Mouse (Mus musculus): ENCODE data around the gene Prr7.
"Not testable (repeated sequence)": the region's sequence is repeated elsewhere in the genome, so short reads cannot be mapped to it uniquely, and the experiment has no call there.

Prr7 gene

DNA sequence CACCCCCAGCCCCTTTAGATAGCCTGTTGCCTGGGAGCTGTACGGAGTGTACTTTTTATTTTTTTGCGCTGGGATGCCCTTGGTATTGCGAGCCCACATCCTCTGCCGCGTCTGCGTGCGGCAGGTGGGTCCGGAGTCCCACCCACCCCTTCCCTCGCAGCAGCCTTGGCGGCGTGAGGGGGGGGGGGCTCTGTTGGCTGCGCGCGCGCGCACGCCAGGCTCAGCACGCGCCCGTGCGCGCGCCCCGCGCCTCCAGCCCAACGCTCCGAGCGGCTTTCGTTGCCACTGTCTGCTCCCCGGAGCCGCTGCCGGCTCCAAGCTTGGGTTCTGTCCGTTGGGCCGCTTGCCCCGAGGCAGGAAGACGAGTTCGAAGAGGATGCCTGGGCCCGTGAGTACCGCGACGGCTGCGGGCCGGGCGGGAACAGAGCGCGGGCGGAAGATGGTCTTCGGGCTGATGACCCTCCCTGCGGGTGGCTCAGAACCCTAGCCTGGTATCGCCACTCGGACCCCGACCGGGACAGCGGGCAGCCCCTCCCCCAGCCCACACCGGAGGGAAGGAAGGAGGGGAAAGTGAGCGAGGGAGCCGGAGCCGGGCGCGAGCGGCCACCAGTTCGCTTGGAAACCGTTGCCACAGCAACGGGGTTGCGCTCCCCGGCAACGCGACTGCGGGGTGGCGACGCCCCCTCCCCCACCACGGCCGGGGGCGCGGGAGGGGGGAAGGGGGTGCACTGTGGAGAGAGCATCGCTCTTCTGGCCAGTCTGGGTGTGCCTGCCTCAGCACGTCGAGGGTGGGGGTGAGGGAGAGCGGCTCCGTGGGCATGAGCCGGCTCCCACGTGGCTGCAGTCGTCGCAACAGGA is at the start of gene Prr7:
Gene Prr7, plus strand, starts transcription at position 241 of the 858 bp plus-strand sequence.
- peak; percentile 85 for DNase-seq (ENCODE audit: low read depth, low spot score)

DNA sequence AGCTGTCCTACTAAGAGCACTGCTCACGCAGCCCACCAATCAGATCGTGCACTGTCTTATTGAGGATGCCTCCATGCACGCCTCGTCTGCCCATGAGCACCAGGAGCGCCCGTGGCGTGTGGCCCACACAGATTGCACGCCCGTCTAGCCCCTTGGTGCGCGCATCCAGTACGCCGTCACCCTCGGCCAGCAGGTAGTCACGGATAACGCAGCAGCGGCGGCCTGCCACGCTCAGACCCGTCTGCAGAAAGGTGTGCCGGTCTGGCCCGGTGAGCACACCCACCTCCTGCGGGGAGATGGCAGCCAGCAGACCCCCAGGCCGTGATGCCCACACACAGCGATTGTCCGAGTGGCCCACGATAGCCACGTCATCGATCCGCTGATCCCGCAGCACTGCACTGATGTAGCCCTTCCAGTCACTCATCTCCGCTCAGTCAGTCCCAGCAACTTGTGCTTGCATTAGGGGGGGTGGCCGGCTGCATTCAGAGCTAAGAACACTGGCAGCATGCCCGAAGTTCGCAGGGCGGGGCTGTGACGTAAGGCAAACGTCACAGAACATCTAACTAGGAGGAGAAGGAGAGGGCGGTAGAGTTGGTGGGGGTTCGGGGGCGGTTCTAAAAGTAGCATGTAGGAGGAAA is 49.2 kb upstream of the Prr7 start, which contains the start of gene Pfn3:
Gene Pfn3, minus strand, starts transcription at position 490 of the 638 bp plus-strand sequence.
- DNase-seq (ENCODE audit: low read depth, low spot score): no peak

DNA sequence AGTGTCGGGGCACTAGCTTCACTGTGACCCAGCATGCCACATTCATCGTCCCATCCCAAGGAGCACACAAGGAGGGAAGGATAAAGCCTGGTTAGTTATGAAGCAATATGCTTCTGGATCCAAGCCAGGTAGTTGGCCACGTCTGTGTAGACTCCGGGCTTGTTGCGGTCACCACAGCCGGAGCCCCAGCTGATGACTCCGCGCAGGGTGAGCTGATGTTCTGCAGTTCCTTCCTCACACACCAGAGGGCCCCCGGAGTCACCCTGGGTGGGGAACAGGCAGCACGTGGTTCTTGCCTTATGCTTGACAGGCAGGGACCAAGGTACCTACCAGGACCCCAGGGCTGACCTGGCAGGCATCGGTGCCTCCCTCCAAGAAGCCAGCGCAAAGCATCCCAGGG is 46.1 kb upstream of the Prr7 start:
- DNase-seq (ENCODE audit: low read depth, low spot score): peak; percentile 92

DNA sequence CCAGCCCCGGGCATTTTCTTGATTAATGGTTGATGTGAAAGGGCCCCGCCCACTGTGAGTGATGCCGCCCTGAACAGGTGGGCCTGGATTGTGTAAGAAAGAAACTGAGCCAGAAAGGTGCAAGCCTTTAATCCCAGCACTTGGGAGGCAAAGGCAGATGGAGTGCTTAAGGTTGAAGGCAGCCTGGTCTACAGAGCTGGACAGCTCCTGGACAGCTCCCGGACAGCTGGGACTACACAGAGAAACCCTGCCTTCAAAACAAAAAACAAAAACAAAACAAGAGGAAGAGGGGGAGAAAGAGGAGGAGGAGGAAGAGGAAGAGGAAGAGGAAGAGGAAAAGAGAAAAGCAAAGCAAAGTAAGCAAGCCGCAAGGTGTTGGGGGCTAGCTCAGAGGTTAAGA is 44.9 kb upstream of the Prr7 start:
- DNase-seq (ENCODE audit: low read depth, low spot score): no peak

DNA sequence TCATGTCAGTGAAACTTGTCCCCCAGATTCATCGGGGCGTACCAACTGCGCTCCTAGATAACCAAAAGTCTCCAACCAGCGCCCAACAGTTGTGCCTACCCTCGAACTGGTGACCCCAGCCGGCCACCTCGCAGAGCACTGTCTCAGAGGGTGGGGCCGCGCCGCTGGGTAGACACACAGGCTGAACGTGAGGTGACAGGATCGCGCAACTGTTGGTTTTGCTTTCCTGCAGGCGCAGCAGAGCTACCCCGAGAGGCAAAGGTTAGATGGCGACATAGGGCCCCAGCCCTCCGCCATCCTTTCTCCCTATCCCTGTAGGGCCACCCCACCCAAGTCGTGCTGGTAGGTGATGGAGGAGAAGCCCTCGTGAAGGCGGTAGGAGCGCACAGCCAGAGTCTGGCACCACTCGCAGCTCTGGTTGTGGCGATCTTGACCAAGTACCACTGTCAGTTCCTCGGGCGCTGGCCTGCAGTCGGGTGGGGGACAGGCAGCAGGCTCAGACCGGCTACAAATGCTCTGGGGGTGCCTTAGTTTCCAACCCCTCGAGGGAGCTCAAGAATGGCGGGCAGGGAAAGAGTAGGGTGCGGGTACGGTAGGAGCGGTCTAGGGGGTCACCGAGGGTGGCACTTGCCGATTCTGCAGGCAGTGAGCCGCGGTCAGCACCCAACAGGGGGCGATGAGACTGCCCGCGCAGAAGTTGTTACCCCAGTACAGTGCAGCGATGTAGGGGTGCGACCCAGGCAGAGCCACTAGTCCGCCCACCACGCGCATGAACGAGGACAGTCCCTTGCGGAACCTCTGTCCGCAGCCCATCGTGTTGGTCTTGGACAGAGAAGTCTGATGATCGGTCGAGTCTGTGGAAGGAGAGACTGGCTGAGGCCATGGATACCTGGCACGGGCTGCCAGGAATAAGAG is 43.8 kb upstream of the Prr7 start:
- no peak for DNase-seq (ENCODE audit: low read depth, low spot score)

DNA sequence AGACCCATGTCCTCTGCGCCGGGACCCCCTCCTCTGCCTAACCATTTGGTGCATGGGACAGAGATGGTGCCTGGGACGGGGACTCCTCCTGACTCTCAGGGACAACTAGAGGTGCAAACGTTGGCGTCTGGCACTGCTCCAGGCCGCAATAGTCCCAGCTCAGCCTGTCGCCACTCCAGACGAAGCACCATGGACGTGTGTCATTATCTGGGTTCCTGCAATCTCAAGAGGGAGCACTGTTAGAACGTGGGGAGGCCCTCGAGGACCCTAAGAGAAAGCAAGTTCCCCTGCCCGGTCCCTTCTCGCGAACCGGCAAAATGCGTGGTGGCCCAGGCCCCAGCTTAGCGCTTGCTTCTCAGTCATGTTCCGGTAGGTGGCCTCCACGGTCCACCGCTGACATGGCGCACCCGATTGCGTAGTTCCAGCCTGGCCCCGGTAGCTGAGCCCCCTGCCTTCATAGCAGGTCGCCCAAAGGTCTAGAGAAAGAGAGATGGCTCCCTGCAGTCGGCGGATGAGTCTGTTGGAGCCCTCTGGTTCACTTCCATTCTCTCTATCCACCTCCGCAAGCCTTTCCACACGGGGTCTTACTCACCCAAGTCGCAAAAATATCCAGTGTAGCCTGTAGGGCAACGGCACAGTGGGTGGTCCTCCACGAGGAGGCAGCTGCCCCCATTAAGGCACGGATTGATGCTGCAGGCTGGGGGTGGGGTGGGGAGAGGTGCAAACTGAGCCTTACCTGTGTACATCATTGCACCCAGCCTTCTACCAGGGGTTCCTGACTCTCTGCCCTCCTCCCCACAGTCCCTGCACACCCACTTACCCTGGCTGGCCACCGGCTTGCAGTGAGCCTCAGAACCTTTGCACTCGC is 42.9 kb upstream of the Prr7 start:
- DNase-seq (ENCODE audit: low read depth, low spot score): peak; percentile 71

DNA sequence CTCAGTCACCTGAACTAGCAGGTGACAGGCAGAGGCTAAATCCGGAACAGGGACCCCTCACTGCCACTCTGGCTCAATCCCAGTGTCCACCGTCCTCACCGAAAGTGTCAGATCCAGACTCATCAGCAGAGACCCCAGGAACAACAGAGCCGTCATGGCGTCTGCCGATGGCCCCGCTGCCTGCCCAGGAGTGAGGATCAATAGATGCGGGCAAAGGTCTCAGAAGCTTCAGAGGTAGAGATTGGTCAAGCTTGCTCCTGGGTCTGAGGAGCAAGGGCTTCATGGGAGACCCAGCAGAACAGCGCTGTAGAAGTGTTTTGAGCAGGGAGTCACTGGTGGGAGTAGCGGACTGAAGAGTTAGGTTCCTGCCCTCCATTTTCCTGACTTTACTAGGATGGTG is 37.5 kb upstream of the Prr7 start, which contains the start of gene F12:
Gene F12, minus strand, starts transcription at position 181 of the 400 bp plus-strand sequence.
- no peak for DNase-seq (ENCODE audit: low read depth, low spot score)

DNA sequence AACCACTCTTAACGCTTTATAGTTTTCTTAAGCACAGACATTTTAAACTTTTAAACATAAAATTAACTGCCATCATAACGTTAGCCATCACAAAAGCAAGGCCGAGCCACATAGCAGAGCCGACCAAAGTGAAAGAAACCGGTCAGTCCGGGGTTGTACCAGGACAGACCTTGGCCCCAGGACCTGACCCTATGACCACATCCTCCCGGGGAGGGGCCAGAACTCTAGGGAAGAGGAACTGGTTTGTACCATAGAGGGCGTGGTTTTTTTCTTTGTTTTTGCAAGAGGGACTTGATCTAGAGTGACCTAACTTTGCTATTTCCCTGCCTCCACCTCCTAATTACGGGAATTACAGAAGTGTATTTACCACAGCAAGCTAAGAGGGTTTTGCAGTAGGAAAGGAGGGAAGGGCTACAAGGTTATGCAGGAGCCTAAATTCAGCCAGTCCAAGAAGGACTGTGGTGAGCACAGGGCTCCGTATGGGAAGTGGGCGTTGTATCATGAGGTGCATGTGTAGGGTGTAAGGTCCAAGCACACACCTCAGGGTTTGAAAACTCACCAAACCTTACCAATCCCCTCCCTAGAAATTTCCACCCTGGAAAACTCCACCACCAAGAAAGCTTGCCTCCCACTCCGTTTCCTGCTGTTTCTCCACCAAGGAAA is 34.7 kb upstream of the Prr7 start:
- peak; percentile 61 for DNase-seq (ENCODE audit: low read depth, low spot score)

DNA sequence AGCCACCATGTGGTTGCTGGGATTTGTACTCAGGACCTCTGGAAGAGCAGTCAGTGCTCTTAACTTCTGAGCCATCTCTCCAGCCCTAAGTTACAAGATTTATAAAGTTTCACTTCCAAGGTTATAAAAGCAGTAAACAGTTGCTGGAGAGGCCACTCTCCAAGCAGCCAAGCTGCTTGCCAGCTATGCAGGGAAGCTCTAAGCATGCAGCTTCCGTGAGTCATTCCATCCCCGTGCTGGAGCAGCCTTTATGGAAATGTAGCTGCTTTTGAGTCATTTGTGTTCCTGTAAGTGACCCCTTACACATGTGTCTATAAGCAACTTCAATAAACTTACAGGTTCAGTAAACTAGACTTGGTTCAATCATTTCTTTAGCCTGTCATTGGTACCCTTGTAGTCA is 33.5 kb upstream of the Prr7 start:
- DNase-seq (ENCODE audit: low read depth, low spot score): no peak

DNA sequence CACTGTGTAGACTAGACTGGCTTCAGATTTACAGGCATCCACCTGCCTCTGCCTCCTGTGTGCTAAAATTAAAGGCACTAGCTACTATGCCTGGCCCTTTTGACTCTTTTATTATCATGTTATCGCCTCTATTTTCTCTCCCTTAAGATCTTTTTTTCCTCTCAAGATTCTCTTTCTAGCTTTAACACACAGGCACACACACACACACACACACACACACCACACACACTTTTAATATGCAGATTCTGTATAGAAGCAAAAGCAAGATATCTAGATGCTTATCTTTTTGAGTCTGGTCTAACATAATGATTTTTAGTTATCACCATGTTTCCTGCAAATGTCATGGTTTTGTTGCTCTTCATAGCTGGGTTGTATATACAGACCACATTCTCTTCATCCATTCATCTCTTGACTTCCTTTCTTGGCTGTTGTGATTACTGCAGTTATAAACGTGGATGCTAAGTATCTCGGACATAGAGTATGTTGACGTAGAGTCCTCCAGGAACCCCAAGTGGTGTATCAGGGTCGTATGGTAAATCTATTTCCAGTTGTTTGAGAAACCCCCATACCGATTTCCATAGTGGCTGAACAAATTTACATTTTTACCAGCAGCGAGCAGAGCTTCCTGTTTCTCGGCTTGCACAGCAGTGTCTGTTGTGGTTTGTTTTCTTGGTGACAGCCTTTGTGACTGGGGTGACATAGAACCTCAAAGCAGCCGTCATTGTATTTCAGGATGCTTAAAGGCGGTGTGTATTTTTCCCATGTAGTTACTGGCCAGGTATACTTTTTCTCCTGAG is 32.0 kb upstream of the Prr7 start:
- DNase-seq (ENCODE audit: low read depth, low spot score): peak; percentile 81

DNA sequence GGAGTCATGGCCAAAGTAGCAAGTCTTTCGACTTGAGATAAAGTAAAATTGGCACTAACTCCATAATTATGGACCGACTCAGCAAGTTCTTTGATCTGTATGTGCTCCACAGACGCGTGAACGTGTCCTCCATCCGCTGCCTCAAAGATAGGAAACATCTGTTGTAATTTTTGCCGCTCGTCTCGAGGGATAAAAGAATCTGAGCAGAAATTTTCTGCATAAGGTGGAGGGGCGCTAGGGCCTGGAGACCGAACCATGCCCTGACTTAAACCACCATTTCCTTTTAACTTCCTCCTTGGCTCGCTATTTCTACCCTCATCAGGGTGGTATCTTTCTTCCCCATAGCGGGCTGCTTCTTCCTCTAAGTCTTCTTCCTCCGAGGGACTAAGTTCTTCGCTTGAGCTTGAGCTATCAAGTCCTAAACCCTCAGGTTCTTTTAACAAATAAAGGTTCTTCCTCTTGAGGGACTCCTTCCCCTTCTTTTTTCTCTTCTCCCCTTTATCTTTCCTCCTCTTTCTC is 26.9 kb upstream of the Prr7 start:
- not testable (repeated sequence) for DNase-seq (ENCODE audit: low read depth, low spot score)

DNA sequence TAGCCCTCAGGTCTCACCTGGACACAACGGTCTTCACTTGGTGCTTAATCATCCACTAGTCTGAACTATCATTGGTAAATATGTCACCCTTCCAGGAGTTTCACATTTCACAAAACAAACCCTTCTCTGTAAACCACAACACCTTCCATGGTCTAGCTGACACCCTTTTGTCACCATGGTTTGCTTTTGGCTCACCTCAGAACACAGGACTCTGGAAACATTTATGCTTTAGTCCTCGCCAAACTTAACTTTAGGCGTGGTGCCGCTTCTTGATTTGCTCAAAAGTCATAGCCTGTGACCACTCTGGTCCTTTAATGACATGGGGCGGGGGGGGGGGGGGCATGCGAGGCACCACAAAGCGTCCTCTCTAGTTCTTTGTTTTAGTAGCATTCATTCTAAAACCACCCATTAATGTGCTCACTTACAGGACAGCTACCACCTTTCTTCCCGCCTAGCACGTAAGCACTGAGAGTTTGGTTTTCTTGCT is 20.2 kb upstream of the Prr7 start:
- no peak for DNase-seq (ENCODE audit: low read depth, low spot score)

DNA sequence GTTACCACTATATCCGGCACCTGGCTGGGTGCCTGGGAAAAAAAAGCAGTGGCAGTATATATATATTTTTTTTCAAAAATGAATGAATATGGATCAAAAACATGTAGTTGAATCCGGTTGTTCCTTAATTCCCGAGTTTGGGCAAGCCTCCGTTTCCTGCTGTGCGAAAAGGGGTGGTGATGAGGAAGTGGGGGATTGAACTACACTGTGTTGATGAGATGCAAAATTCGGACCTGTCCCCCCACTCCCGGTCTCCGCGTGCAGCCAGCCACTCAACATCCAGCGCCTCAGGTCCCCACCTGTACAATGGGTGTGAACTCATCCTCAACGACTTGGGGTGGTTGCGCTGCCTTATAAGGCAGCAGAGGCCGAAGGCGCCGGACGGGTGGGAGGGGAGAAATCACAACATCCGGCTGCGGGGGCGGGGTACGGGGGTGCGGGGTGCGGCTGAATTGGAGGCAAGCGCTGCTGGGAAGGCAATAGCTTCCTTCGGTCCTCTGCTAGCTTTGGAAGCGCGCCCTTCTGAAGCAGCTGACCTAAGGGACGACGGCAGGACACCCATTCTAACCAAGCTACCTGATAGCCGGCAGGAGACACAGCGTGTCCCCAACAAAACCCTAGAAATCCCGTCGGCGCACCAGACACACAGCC is 19.7 kb upstream of the Prr7 start:
- DNase-seq (ENCODE audit: low read depth, low spot score): peak; percentile 97

DNA sequence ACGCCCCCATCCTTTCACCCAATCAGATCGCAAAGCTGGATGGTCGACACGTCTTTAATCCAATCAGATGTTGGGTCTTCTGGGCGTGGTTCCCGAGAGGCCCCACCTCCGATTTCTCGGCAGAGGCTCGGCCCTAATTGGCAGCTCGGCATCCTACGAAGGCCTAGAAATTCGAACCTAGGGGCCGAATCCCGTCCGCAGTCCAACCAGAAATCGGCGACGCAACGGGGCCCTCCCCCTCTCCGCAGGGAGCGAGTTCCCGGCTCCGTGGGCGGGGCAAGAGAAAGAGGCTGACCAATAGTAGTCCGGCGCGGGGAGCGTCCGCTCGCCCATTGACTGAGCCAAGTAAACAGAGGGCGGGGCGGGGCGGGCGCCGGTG is 19.1 kb upstream of the Prr7 start, which contains the start of gene Grk6:
Gene Grk6, plus strand, starts transcription at position 136 of the 379 bp plus-strand sequence.
- DNase-seq (ENCODE audit: low read depth, low spot score): peak; percentile 99

DNA sequence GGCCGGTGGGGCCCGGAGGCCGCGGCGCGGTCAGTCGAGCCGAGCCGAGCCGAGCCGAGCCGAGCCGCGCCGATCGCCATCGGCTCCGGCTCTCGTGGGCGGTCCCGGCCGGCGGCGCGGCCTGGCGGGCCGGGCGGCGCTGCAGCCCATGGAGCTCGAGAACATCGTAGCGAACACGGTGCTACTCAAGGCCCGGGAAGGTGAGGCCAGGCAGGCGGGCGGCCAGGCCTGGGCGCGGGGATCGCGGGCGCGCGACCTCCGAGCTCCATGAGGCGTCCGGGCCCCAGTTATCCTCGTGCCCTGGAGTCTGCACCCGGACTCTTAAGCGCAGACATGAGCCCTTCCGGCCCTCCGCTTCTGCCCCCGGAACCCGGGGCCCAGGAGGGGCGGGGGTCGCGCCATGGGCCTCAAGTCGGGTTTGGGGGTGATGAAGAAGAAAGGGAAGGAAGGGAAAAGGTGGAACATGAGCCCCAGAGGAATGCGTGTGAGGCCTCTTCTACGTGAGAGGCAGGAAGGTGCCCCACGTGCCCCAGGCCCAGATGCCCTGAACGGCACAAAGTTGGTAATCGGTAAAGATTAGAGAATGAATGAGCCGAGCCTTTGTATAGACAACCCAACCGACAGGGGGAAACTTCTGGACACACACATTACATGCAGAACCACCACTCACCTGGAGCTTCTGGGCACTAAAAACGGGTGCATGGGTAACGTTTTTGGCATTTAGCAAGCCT is 18.5 kb upstream of the Prr7 start:
- peak; percentile 81 for DNase-seq (ENCODE audit: low read depth, low spot score)

DNA sequence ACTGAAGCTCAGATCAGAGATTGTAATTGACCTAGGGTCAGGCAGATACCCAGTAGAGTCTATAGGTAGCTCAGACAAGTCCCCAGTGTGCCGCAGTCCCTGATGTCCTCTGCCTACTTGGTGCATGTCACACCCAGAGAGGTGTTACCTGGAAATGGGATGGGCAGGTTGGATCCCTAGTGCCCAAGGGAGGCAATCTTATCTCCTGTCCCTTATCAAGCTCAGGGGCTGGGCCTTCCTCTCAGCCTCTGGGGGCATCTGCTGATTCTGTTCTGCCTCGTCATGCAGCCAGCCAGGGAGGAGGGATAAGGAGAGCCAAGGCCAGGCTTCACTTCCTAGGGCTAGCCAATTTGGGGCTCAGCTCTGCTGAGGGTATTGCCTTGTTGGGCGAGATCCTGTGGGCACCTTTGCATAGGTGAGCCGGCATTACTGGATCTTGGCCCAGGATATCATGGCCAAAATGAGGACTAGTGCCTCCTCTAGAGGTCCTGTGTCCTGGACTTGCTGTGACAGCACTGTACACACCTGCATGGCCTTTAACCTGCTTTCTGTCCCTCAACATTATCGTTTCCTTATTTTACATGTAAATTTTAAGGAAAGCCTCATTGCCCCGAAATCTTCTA is 17.5 kb upstream of the Prr7 start:
- peak; percentile 78 for DNase-seq (ENCODE audit: low read depth, low spot score)

DNA sequence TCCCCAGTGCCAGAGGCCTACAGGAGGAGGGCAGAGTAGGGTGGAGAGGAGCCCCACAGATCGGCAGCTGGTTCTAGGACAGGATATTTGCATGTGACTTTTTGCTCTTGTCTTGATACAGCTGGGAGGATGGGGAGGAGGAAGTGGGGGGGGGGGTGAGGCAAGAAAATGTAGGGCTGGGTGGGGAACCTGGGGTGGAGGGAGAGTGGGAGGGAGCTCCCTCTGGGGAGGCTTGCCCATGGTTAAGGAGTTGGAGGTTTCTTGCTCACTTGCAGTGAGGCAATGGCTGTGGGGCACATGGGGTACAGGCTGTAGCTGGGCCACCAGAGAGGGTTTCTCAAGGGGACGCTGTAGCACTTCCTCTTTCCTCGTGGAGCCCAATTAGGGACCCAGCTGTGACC is 16.5 kb upstream of the Prr7 start:
- peak; percentile 87 for DNase-seq (ENCODE audit: low read depth, low spot score)
